Mouse (Mus musculus): ENCODE measurements at regions not wholly inside any gene's neighbourhood (a gene's known extent, or its start where the extent isn't known, plus 50 kb on each side); places are given as distances from the start of the nearest gene placed in this dataset.

DNA sequence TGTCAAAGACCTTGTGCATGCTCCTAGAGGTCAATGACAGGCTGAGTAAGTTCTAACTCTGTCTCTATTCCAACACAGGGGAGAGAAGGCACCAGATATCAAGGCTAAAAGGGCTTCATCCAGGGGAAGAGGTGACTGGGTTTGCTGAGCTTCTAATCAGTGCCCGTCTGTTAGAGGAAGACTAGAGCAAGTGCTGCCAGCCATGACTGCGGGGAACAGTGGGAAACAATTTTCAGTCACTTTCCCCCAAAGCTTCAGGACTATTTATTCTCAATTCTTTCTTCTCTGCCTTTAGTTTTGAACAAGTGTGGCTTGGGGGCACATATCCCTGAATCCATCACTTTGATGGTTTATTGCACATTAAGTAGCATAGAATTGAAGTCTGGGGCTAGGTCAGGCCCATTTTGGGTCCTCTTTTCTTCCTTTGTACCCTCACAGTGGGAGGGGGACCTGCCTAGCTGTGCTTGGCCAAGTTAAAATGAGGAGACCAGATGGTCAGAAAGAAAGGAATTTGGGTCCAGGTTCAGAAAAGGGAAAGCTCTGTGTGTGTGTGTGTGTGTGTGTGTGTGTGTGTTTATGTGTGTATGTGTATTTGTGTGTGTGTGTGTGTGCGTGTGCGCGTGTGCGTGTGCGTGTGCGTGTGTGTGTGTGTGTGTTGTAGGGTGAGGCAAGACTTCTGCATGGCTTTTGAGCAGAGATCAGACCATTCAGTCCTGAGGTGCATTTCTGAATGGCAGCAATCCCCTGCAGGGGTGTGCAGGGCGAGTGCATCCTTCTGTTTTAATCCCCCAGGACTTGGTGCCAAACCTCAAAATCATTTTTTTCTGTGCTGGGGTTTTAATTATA, 337.2 kb downstream of the 1500009L16Rik start:
- Histone ChIP-seq H3K9ac (ENCODE audit: low read length) (peak overlapping the region; percentile 45; the same call in 1 of the 2 replicates), H3K9me3 (ENCODE audit: control insufficient read depth, low read length) (no peaks in the 10 kb centered on the region), H3K27me3 (ENCODE audit: control insufficient read depth, insufficient read depth, low read length) (no peaks in the 10 kb centered on the region), H3K36me3 (ENCODE audit: control insufficient read depth, insufficient read depth, low read length) (no peaks in the 10 kb centered on the region), H3K4me1 (ENCODE audit: control insufficient read depth in 2 of 2, insufficient read depth in 2 of 2, low read length in 2 of 2) (peaks cover 27 to 31% of the 10 kb centered on the region in 2 experiments), H3K27ac (replicated peaks in 1 of 2; ENCODE audit: control insufficient read depth in 1 of 2, insufficient read depth in 1 of 2, low read depth in 2 of 2, low read length in 2 of 2) (peak overlapping the region; percentile 94 to 96), H3K4me3 (ENCODE audit: control insufficient read depth in 1 of 2, insufficient read depth in 1 of 2, low read depth in 1 of 2, low read length in 2 of 2) (no peak overlapping the region), H3K4me2 (ENCODE audit: low read length) (peak overlapping the region; percentile 38; the same call in 1 of the 2 replicates)
- no peak for ATAC-seq (ENCODE audit: insufficient number of reproducible peaks, insufficient read depth, low FRiP score, low read depth)
- WGBS = 83% methylated on average over 9 of the region's 9 CpGs

DNA sequence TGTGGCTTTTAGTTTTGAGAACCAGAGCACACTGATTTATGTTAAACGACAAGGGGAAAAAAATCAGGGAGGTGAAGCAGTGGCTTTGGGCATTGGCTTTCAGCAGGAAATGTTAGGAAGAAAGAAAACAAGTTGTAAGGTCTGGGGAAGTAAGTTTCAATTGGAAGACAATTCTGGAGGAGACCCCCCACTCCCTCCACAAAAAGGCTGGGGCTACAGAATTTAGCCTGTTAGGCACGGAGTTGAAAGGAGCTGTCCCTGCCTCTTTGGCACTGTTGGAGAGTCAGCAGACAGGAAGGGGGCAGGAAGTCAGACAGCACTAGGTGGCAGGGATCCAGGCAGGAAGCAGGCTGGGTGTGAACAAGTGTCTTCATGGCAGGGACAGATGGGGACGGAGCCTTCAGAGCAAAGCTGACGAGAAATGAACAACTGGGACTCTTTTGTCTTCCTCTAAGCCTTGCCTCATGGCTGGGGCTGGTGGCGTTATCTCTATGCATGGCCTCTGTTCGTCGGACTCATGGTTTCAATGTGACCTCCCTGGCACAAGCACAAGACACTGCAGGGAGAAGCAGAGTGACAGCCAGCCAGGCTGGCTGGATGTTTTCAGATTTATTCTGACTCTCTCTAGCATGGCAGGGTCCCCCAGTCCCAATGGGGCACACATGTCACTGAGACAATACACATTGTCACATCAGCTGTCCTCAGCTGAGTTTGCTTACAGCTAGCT, 338.0 kb downstream of the 1500009L16Rik start:
- H3K4me1 ChIP-seq (ENCODE audit: control insufficient read depth in 2 of 2, insufficient read depth in 2 of 2, low read length in 2 of 2) = peaks cover 25 to 26% of the 10 kb centered on the region in 2 experiments
- peak; percentile 92 for ATAC-seq (ENCODE audit: insufficient number of reproducible peaks, insufficient read depth, low FRiP score, low read depth)
- peak overlapping the region; percentile 38 for H3K4me2 ChIP-seq (ENCODE audit: low read length)
- H3K27me3 ChIP-seq (ENCODE audit: control insufficient read depth, insufficient read depth, low read length) = no peaks in the 10 kb centered on the region
- H3K4me3 ChIP-seq (ENCODE audit: control insufficient read depth in 1 of 2, insufficient read depth in 1 of 2, low read depth in 1 of 2, low read length in 2 of 2) = no peak overlapping the region
- no peaks in the 10 kb centered on the region for H3K36me3 ChIP-seq (ENCODE audit: control insufficient read depth, insufficient read depth, low read length)
- peak overlapping the region; percentile 94 to 96 for H3K27ac ChIP-seq (replicated peaks in 1 of 2; ENCODE audit: control insufficient read depth in 1 of 2, insufficient read depth in 1 of 2, low read depth in 2 of 2, low read length in 2 of 2)
- H3K9ac ChIP-seq (ENCODE audit: low read length) = peak overlapping the region; percentile 45
- WGBS = 6% methylated on average over 7 of the region's 7 CpGs
- no peaks in the 10 kb centered on the region for H3K9me3 ChIP-seq (ENCODE audit: control insufficient read depth, low read length)

DNA sequence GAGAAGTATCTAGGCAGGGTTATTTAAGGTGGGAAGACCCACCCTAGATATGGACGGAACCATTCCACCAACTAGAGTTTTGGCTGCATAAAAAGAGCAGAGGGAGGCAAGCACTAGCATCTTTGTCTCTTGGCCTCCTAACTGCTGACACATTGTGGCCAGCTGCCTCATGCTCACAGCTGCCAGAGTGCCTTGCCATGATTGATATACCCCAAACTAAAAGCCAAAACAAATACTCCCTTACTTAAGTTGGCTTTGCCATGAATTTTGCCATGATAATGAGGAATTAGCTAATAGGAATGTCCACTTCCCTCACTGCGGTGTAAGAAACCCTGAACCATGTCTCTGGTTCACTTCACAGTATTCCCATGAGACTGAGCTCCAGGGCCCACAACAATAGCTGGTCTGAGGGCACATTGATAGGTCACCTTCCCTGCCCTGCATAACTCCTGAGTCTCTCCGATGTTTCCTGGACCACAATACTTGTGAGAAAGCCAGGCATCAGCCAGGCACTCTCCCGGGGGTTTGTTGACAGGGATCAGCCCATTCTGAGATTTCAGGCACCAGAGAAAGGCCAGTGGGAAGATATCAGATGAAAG, 344.5 kb downstream of the 1500009L16Rik start:
- Histone ChIP-seq H3K4me2 (ENCODE audit: low read length) (no peak overlapping the region), H3K27ac (replicated peaks in 1 of 2; ENCODE audit: control insufficient read depth in 1 of 2, insufficient read depth in 1 of 2, low read depth in 2 of 2, low read length in 2 of 2) (peak overlapping the region in 1 of 2 experiments; percentile 50; a peak in 1 of 4 replicates), H3K27me3 (ENCODE audit: control insufficient read depth, insufficient read depth, low read length) (no peaks in the 10 kb centered on the region), H3K9me3 (ENCODE audit: control insufficient read depth, low read length) (no peaks in the 10 kb centered on the region), H3K36me3 (ENCODE audit: control insufficient read depth, insufficient read depth, low read length) (no peaks in the 10 kb centered on the region), H3K4me1 (ENCODE audit: control insufficient read depth in 2 of 2, insufficient read depth in 2 of 2, low read length in 2 of 2) (peaks cover 0 to 8% of the 10 kb centered on the region in 2 experiments; a peak in 2 of 4 replicates), H3K4me3 (ENCODE audit: control insufficient read depth in 1 of 2, insufficient read depth in 1 of 2, low read depth in 1 of 2, low read length in 2 of 2) (no peak overlapping the region), H3K9ac (ENCODE audit: low read length) (no peak overlapping the region)
- 48% methylated on average over 4 of the region's 4 CpGs for WGBS
- no peak for ATAC-seq (ENCODE audit: insufficient number of reproducible peaks, insufficient read depth, low FRiP score, low read depth)

DNA sequence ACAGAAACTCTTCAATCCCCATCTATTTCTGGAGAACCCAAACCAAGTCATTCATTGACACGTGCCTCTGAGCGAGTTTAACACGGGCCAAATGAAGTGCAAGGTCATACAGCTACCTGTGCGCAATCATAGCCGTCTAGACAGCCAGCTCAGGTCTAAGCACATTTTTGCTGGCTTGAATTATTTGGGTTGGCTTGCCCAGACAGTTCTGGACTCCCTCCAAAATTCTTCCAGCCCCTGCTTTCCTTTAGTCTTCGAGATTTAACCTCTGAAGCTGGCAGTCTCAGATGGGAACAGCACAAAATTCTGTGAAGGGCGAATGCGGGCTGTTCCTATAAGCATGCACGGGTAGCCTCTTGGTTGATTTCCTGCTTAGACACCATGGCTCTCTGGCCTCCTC, 347.1 kb downstream of the 1500009L16Rik start:
- Histone ChIP-seq H3K27me3 (ENCODE audit: control insufficient read depth, insufficient read depth, low read length) (no peaks in the 10 kb centered on the region), H3K4me1 (ENCODE audit: control insufficient read depth in 2 of 2, insufficient read depth in 2 of 2, low read length in 2 of 2) (peaks cover 0 to 8% of the 10 kb centered on the region in 2 experiments; a peak in 2 of 4 replicates), H3K9ac (ENCODE audit: low read length) (no peak overlapping the region), H3K27ac (replicated peaks in 1 of 2; ENCODE audit: control insufficient read depth in 1 of 2, insufficient read depth in 1 of 2, low read depth in 2 of 2, low read length in 2 of 2) (peak overlapping the region; percentile 10 to 19; a peak in 2 of 4 replicates), H3K36me3 (ENCODE audit: control insufficient read depth, insufficient read depth, low read length) (no peaks in the 10 kb centered on the region), H3K4me2 (ENCODE audit: low read length) (no peak overlapping the region), H3K9me3 (ENCODE audit: control insufficient read depth, low read length) (no peaks in the 10 kb centered on the region), H3K4me3 (ENCODE audit: control insufficient read depth in 1 of 2, insufficient read depth in 1 of 2, low read depth in 1 of 2, low read length in 2 of 2) (no peak overlapping the region)
- 64% methylated on average over 9 of the region's 9 CpGs for WGBS
- no peak for ATAC-seq (ENCODE audit: insufficient number of reproducible peaks, insufficient read depth, low FRiP score, low read depth)

DNA sequence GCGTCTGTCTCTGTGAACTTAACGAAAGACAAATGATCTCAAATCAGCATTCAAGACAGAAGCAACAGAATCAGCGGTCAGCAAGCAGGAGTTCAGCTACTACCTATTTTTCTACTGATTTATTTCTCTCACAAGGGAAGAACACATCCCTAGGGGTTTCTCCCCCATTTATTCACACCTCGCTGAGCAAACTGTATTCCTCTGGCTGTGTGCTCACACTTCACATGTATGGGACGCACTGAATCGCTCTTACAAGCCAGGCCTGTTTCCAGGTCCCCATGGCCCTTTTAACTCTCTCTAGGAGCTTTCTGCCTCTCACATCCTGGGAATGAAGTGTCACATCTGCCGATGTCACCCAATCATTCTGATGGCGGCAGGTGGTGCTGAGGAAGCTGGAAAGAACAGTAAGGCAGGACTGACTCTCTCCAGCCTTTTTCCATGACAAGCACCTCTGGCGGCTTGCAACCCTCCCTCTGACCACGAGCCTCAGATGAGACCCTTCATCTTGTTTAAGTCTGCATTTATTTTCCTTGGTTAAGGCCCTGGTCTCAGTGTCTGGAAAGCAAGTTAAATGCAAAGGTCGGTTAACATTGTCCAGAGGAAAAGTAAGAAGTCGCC, 350.3 kb downstream of the 1500009L16Rik start:
- no peak overlapping the region for H3K9ac ChIP-seq (ENCODE audit: low read length)
- no peaks in the 10 kb centered on the region for H3K27me3 ChIP-seq (ENCODE audit: control insufficient read depth, insufficient read depth, low read length)
- peaks cover 7% of the 10 kb centered on the region for H3K9me3 ChIP-seq (ENCODE audit: control insufficient read depth, low read length)
- WGBS = 52% methylated on average over 12 of the region's 12 CpGs
- no peak overlapping the region for H3K4me3 ChIP-seq (ENCODE audit: control insufficient read depth in 1 of 2, insufficient read depth in 1 of 2, low read depth in 1 of 2, low read length in 2 of 2)
- no peak for ATAC-seq (ENCODE audit: insufficient number of reproducible peaks, insufficient read depth, low FRiP score, low read depth)
- H3K4me2 ChIP-seq (ENCODE audit: low read length) = no peak overlapping the region
- peaks cover 0 to 8% of the 10 kb centered on the region in 2 experiments; a peak in 2 of 4 replicates for H3K4me1 ChIP-seq (ENCODE audit: control insufficient read depth in 2 of 2, insufficient read depth in 2 of 2, low read length in 2 of 2)
- H3K27ac ChIP-seq (replicated peaks in 1 of 2; ENCODE audit: control insufficient read depth in 1 of 2, insufficient read depth in 1 of 2, low read depth in 2 of 2, low read length in 2 of 2) = no peak overlapping the region
- no peaks in the 10 kb centered on the region for H3K36me3 ChIP-seq (ENCODE audit: control insufficient read depth, insufficient read depth, low read length)

DNA sequence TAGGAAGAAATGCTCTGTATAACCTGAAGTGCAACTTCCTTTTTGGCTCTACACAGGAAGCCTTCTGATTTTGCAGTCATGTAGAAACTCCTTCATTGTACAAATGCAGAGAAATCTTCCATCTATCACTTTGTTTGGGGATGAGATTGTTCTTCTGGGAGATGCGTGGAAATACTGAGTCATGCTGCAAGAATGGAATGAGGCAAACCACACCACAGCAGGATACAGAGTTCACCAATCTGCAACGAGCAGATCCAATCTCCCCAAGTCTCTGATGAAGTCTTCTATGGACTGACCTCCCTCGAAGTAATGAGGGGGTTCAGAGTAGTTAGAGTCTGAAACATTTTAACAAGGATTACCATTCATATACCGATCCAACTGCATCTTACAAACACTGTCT, 352.9 kb downstream of the 1500009L16Rik start:
- H3K27ac ChIP-seq (replicated peaks in 1 of 2; ENCODE audit: control insufficient read depth in 1 of 2, insufficient read depth in 1 of 2, low read depth in 2 of 2, low read length in 2 of 2) = no peak overlapping the region
- ATAC-seq (ENCODE audit: insufficient number of reproducible peaks, insufficient read depth, low FRiP score, low read depth) = no peak
- H3K9me3 ChIP-seq (ENCODE audit: control insufficient read depth, low read length) = peaks cover 7% of the 10 kb centered on the region
- H3K9ac ChIP-seq (ENCODE audit: low read length) = no peak overlapping the region
- H3K27me3 ChIP-seq (ENCODE audit: control insufficient read depth, insufficient read depth, low read length) = no peaks in the 10 kb centered on the region
- no peak overlapping the region for H3K4me3 ChIP-seq (ENCODE audit: control insufficient read depth in 1 of 2, insufficient read depth in 1 of 2, low read depth in 1 of 2, low read length in 2 of 2)
- 39% methylated on average over 4 of the region's 4 CpGs for WGBS
- H3K36me3 ChIP-seq (ENCODE audit: control insufficient read depth, insufficient read depth, low read length) = no peaks in the 10 kb centered on the region
- no peak overlapping the region for H3K4me2 ChIP-seq (ENCODE audit: low read length)
- H3K4me1 ChIP-seq (ENCODE audit: control insufficient read depth in 2 of 2, insufficient read depth in 2 of 2, low read length in 2 of 2) = peaks cover 2 to 3% of the 10 kb centered on the region in 2 experiments; a peak in 3 of 4 replicates

DNA sequence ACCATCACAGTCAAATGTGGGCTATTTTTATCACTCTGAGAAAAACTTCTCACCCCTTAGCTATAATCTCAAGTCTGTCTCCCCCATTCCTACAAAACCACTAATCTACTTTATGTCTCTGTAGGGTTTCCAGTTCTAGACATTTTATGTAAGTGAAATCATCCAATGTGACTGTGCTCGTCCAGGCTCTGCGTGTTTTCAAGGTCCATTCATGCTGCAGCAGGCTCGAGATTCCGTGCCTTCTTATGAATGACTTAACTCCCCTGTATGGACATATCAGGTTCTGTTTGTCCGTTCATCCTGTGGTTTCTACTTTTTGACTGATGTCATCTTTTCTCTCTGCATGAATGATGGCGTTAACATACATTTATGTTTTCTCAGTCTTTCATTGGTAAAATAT, 357.6 kb downstream of the 1500009L16Rik start:
- ATAC-seq (ENCODE audit: insufficient number of reproducible peaks, insufficient read depth, low FRiP score, low read depth) = no peak
- WGBS = 63% methylated on average over 6 of the region's 6 CpGs

More for the DNA sequence above, 357.6 kb downstream of the 1500009L16Rik start:
- Histone ChIP-seq H3K4me3 (ENCODE audit: control insufficient read depth in 1 of 2, insufficient read depth in 1 of 2, low read depth in 1 of 2, low read length in 2 of 2) (no peak overlapping the region), H3K9ac (ENCODE audit: low read length) (no peak overlapping the region), H3K4me1 (ENCODE audit: control insufficient read depth in 2 of 2, insufficient read depth in 2 of 2, low read length in 2 of 2) (peaks cover 8 to 15% of the 10 kb centered on the region in 2 experiments), H3K27ac (replicated peaks in 1 of 2; ENCODE audit: control insufficient read depth in 1 of 2, insufficient read depth in 1 of 2, low read depth in 2 of 2, low read length in 2 of 2) (no peak overlapping the region; a peak in 1 of 4 replicates), H3K4me2 (ENCODE audit: low read length) (no peak overlapping the region), H3K9me3 (ENCODE audit: control insufficient read depth, low read length) (peaks cover 7% of the 10 kb centered on the region), H3K36me3 (ENCODE audit: control insufficient read depth, insufficient read depth, low read length) (no peaks in the 10 kb centered on the region), H3K27me3 (ENCODE audit: control insufficient read depth, insufficient read depth, low read length) (no peaks in the 10 kb centered on the region)
